Mouse (Mus musculus): ENCODE measurements around the gene Cela1.

GRCm38 (mm10) chr15:100650111-100650510 lies 37.6 kb downstream of the Cela1 start:
- TF ChIP-seq GATA1 (IDR thresholded peaks at IDR 0.05; ENCODE audit: low read length) (no peak), TAL1 (IDR thresholded peaks at IDR 0.05; ENCODE audit: low read length) (no peak)
